Mouse (Mus musculus): ENCODE data around the gene Ociad2. TPM values are rescaled to one million over a fixed set of nuclear protein-coding genes. Genes with fewer than 3 reads are reported as not detected.

Ociad2 gene
- total RNA-seq, 2 experiments from 2014 or later, result 48.8 to 50.9 TPM

Other genes with a start within 250 kb of the Ociad2 start
- 10 to 100 TPM; 12.4 to 19.4 TPM for gene Fryl, start 84.4 kb downstream of the Ociad2 start, total RNA-seq (2021)
- gene Ociad1, start 48.2 kb downstream of the Ociad2 start, total RNA-seq (2021), result 100 to 1,000 TPM; 134 to 143 TPM
- gene Cwh43, start 65.0 kb upstream of the Ociad2 start, total RNA-seq (2021), result not detected
- 1 to 10 TPM; 6.7 to 8.9 TPM for gene Dcun1d4, start 140.0 kb upstream of the Ociad2 start, total RNA-seq (2021)